Mouse (Mus musculus) layer of hippocampus, postnatal 36 days (tissue): ENCODE data around the gene Tbcb. TPM values are rescaled to one million over a fixed set of nuclear protein-coding genes. Genes with fewer than 3 reads are reported as not detected.
"Not testable (repeated sequence)": the region's sequence is repeated elsewhere in the genome, so short reads cannot be mapped to it uniquely, and the experiment has no call there.

ENCODE experiments used
- DNase-seq, 2 experiments: peaks; one replicate each; pipeline ENCODE4 v3.0.0; 2022
- total RNA-seq, 2 experiments: library from RNA; stranded (reverse); gene quantifications; 2 replicates each; pipeline ENCODE4 v1.2.3; 2021

Gene Tbcb
- total RNA-seq, 2 experiments from 2014 or later: 118 to 127 TPM

DNA sequence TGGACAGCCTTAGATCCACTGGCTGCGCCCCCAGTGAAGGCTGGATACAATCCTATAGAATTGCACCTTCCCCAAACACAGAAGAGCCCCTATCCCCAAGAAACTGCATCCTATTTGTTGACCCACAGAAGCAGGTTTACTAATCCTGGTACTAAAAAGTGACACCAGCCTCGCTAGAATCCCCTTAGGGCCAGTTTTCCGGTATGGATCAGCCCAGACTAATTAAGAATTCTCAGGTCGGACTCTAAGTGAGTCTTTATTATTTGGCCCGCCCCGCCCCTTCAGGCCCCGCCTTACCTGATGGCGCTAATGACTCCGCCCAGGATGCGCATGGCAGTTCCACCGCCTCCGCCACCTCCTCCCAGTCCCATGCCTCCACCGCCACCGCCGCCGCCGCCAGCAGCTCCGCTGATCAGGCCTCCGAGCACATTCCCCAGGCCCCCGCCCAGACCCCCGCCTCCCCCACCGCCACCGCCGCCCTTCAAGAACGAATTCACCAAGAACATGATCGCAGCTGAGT lies 38.4 kb downstream of the Tbcb start:
- peak; percentile 72 to 79 for DNase-seq

DNA sequence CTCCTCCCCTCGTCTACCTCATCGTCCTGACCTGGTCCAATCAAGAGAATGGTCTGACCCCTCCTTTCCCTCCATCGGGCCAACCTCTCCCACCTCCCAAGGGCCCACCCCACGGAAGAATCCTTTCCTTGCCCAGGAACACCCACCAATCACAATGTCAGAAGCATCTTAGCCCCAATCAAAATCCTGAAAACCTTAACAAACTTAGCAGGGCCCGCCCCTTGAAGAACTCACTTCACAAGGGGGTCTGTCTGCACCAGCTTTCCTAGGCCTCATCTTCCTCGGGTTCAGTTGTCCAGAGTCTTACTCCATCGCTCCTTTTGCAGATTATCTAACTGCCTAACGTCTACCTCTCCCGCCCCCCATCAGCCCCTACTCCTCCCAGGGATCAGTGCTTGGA lies 39.1 kb downstream of the Tbcb start:
- DNase-seq: no peak

DNA sequence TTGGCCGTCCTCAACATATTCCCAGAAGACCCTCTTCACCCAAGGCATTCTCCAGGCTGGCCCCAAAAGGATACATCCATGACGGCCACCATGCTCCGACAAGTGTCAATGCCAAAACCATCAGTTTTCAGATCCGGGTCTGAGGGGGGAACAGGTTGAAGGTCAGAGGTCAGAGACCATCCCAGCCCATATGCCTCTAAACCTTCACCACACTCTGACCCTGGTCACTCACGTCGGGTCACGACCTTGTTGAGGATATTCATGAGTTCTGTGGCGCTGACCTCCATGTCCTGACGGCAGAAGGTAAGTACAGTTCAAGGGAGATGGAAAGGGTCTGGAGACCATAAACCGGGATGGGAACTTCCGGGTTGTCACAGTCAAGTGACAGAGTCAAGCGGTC lies 40.0 kb downstream of the Tbcb start:
- no peak for DNase-seq

DNA sequence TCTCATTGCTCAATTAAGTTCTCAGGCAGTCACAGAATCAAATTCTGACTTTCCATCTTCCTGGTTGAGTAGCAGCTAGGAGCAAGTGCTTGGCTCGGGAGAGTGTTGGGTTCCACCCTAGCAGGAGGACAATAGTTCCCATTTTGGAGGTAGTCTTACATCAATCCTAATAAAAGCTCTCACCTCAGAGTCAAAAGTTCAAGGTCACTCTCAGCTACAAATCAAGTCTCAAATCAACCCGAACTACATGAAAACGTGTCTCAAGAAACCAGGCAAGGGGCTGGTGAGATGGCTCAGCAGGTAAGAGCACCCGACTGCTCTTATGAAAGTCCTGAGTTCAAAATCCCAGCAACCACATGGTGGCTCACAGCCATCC lies 43.0 kb downstream of the Tbcb start:
- no peak for DNase-seq

DNA sequence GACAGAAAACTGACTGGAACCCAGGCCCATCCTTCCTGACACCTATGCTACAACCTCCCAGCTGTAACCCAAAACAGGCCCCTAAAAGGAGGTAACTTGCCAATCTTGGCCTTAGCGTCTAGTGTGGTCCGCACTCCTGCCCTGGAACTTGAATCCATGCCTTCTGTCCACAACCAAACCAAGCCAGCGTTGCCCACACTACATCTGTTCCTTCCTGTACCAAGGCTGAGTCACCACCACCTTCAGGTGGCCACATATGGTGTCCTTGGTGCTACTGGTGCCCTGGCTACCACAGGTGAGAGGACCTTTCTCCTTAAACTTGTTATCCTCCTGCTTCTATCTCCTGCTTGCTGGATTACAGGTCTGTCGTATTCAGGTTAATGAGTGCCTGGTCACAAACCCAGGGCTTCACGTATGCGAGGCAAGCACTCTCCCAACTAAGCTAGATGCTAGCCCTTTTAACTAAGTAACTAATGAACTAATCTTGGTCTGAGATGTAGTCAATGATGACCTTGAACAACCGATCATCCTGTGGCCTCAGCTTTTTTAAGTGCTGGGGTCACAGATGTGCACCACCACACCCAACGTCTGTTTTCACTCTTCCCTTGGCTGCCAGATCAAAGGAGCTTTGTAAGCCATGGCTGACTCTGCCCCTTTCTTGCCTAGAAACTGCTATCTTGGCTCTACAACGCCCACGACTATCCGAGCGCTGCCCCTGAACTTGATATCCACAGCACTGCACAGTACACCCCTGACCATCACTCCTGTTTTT lies 43.5 kb downstream of the Tbcb start:
- DNase-seq: no peak

DNA sequence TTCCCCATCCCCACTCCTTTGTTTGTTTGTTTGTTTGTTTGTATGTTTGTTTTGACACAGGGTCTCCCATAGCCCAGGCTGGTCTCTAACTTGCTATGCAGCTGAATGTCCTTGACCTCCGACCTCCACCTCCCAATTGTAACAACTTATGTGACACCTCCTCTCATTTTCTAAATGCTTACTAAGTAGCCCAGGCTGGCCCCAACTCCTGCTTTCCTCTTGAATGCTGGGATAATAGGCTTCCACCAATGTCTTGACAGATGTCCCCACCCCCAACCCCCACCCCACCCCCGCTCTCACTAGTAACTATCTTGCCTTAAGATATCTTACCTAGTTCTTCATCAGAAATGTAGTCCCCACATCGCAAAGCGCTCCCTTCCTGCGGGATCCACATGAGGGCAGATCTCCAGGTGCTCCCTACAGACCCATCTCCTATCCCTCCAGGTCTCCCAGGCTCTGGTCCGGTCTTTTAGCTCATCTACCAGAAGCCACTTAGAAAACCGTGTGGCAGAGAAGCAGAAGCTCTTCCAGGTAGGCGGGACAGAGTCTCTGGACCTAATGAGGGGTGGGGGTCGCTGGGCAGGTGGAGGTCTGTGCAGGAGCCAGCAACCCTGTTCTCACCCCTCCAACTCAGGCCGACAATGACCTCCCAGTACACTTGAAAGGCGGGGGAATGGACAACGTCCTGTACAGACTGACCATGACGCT lies 47.3 kb downstream of the Tbcb start:
- DNase-seq: no peak

DNA sequence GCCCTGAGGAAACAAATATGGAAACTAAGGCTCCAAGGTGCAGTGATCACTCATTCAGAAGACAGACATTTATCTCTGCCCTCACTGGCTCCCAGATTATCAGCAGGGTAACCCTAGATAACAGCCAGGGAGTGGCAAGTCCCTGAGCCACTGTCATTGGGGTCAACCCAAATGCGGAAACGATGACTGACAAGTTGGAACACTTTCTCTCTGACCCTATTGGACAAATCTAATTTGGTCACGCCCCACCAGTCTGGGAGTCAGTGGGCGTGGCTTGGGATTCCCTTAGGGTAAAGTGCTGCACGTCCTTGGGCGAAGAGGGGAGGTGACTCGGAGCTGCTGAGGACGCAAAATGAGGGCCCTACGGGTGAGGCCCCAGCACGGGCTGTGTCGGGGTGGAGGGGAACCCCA lies 48.2 kb downstream of the Tbcb start, which contains the start of gene Cox7a1:
TSS of gene Cox7a1 (plus strand) at position 266 of the 411 bp plus-strand sequence.
- peak in 1 of 2 experiments; percentile 34 for DNase-seq

DNA sequence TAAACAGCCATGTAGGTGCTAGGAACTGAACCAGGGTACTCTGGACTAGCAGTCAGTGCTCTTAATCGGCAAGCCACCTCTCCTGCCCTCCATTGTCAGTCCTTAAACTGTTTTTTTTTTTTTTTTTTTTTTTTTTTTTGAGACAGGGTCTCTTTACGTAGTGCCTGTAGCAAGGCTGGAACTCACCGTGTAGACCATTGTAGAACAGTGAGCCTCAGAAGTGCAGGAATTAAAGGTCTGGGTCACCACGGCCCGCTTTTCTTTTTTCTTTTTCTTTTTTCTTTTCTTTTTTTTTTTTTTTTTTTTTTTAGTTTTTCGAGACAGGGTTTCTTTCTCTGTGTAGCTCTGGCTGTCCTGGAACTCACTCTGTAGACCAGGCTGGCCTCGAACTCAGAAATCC lies 48.9 kb downstream of the Tbcb start:
- DNase-seq: not testable (repeated sequence)

DNA sequence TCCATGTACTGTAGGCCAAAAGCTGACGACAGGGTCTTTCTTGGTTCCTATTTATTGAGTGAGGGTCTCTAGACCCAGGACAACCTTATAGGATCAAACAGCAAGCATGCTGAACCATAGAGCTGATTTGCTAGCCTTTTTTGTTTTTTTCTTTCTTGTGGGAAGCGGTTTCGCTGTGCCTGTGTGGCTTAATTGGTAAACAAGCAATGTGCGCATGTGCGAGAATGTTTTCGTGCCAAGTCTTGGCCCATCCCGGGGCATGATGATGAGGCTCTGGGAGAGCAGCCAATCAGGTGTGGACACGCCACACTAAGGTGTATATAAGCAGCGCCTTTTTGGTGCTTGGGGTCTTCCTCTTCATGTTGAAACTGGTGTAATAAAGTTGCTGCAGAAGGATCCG lies 50.1 kb downstream of the Tbcb start:
- DNase-seq: not testable (repeated sequence)

DNA sequence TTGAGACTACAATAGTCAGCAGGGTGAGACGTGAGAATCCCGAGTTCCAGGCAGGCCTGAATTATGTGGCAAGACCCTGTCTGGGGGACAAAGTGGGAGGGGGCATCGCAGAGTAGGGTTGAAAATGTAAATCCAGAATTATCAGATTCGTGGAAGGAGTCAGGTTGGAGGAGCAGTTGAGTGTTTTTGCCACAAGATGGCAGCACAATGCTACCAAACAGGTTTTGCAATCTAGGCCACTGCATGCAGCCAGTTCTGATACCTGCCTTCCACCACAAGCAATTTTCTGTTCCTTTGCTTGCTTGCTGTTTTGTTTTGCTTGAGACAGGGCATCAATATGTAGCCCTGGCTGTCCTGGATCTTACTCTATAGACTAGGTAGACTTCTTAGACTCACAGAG lies 50.8 kb downstream of the Tbcb start:
- peak; percentile 60 to 72 for DNase-seq

DNA sequence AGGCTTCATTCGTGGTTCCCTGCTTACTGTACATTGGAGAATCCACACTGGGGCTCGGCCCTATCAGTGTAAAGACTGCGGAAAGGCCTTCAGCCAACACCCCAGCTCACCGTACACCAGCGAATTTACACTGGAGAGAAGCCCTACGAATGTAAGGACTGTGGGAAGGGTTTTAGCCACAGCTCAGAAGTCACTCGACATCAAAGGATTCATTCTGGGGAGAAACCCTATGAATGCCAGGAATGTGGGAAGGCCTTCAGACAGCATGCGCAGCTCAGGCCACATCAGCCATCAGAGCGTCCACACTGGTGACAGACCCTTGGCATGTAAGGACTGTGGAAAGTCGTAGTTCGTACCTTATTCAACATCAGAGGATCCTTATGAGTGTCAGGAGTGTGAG lies 53.8 kb downstream of the Tbcb start:
- DNase-seq: no peak

DNA sequence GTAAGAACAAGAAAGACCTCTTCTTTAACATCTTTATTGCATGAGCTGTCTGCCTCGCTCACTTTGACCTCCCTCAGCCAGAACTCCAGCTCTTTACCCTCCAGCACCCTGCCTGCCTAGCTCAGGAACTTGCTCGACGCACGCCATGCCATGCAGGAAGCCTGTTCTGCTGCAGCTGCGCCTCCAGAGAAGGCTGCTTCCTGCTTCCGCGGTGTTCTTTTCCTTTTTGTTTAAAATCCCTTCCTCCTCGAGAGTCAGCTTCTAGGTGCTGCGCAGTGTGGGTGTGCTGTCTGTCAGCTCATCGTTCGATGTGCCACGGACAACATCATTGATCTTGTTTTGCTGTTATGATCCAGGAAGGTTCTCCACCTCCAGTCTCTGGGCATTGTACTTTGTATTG lies 55.6 kb downstream of the Tbcb start:
- DNase-seq: no peak

Other genes starting within 250 kb of the Tbcb start
- gene Zfp568, start 248.3 kb downstream of the Tbcb start, total RNA-seq: 1 to 10 TPM; 4.3 to 5.6 TPM
- gene Zfp14, start 180.9 kb downstream of the Tbcb start, total RNA-seq: 10 to 100 TPM in 1 of 2 experiments, 1 to 10 TPM in 1; 9.0 to 12.0 TPM
- gene Zfp82, start 159.4 kb downstream of the Tbcb start, total RNA-seq: 1 to 10 TPM; 3.7 to 4.2 TPM
- under 1 TPM in 1 of 2 experiments, not detected in 1; 0.97 TPM for gene Gm26920, start 141.9 kb downstream of the Tbcb start, total RNA-seq
- gene Zfp566, start 141.7 kb downstream of the Tbcb start, total RNA-seq: 1 to 10 TPM; 6.4 to 8.0 TPM
- gene Zfp260, start 137.5 kb downstream of the Tbcb start, total RNA-seq: 10 to 100 TPM; 76.8 to 83.7 TPM
- 10 to 100 TPM; 31.8 to 35.0 TPM for gene Zfp382, start 110.3 kb downstream of the Tbcb start, total RNA-seq
- gene Zfp146, start 62.5 kb downstream of the Tbcb start, total RNA-seq: 10 to 100 TPM; 53.8 to 54.8 TPM
- 1 to 10 TPM; 3.7 to 5.0 TPM for gene Cox7a1, start 48.1 kb downstream of the Tbcb start, total RNA-seq
- gene Capns1, start 33.5 kb downstream of the Tbcb start, total RNA-seq: 100 to 1,000 TPM; 207 to 234 TPM
- 10 to 100 TPM; 53.1 to 65.2 TPM for gene Polr2i, start 324 bp downstream of the Tbcb start, total RNA-seq
- not detected for gene Ovol3, start 3.5 kb upstream of the Tbcb start, total RNA-seq
- gene Thap8, start 47.8 kb upstream of the Tbcb start, total RNA-seq: under 1 TPM; 0.27 to 0.28 TPM
- 1 to 10 TPM in 1 of 2 experiments, under 1 TPM in 1; 0.94 to 2.1 TPM for gene Wdr62, start 48.1 kb upstream of the Tbcb start, total RNA-seq
- 100 to 1,000 TPM; 454 to 456 TPM for gene Clip3, start 59.5 kb upstream of the Tbcb start, total RNA-seq
- 10 to 100 TPM; 54.2 to 57.2 TPM for gene Alkbh6, start 76.4 kb upstream of the Tbcb start, total RNA-seq
- 10 to 100 TPM; 10.5 to 12.7 TPM for gene Syne4, start 82.5 kb upstream of the Tbcb start, total RNA-seq
- under 1 TPM; 0.28 to 0.40 TPM for gene E130208F15Rik, start 89.5 kb upstream of the Tbcb start, total RNA-seq
- 1 to 10 TPM; 6.6 to 7.4 TPM for gene Sdhaf1, start 91.6 kb upstream of the Tbcb start, total RNA-seq
- 10 to 100 TPM; 29.3 to 30.7 TPM for gene Lrfn3, start 130.5 kb upstream of the Tbcb start, total RNA-seq
- gene Tyrobp, start 181.5 kb upstream of the Tbcb start, total RNA-seq: 10 to 100 TPM; 27.4 to 30.2 TPM
- not detected for gene Hcst, start 187.6 kb upstream of the Tbcb start, total RNA-seq
- 1 to 10 TPM; 3.1 to 3.4 TPM for gene Nfkbid, start 189.5 kb upstream of the Tbcb start, total RNA-seq
- 1,000 to 10,000 TPM; 1,244 to 1,325 TPM for gene Aplp1, start 213.3 kb upstream of the Tbcb start, total RNA-seq
- gene Kirrel2, start 225.4 kb upstream of the Tbcb start, total RNA-seq: 10 to 100 TPM; 12.3 to 21.0 TPM
- gene Nphs1, start 226.0 kb upstream of the Tbcb start, total RNA-seq: 1 to 10 TPM; 1.2 TPM